Mouse (Mus musculus): ENCODE data around the gene Apbb2.
A peak's percentile ranks its signal among the peaks of the same experiment; 100 is the strongest.

The Apbb2 gene

DNA sequence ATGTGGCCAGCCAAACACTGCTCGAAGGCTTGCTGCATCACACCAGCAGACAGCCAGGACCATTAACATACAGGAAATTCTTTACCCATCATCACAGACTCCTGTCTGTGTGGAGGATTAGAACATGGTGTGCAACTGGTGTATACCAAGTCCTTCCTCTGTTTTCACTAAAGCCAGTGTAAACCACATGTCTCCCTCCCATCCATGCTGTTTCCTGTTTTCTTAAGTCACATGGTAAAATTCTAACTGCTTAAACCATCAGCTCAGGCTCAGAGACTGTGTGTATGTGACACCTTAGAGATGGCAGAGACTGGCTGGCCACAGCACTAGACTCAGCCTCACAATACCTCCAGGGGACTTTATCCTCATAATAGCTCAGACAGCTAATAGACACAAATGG, 236.5 kb downstream of the Apbb2 start:
- no peak for ATAC-seq (ENCODE audit: low TSS enrichment)

DNA sequence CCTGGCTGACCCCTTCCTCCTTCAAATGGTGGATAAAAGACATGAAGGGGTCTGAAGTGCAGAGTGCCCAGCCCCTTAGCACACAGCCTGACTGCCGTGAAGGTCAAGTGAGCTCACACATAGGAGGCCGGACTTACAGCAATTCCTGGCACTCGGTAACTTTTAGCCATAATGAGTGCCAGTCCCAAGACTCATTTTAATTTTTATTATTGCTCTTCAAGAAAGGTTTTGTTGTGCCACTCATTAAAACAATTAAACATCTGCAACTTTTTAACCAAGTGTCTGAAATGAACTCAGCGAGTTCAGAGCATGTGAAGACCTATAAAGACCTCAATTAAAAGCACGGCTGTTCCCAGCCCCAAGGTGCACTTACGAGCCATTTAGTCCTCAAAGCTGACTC, 239.6 kb downstream of the Apbb2 start:
- no peak for ATAC-seq (ENCODE audit: low TSS enrichment)

DNA sequence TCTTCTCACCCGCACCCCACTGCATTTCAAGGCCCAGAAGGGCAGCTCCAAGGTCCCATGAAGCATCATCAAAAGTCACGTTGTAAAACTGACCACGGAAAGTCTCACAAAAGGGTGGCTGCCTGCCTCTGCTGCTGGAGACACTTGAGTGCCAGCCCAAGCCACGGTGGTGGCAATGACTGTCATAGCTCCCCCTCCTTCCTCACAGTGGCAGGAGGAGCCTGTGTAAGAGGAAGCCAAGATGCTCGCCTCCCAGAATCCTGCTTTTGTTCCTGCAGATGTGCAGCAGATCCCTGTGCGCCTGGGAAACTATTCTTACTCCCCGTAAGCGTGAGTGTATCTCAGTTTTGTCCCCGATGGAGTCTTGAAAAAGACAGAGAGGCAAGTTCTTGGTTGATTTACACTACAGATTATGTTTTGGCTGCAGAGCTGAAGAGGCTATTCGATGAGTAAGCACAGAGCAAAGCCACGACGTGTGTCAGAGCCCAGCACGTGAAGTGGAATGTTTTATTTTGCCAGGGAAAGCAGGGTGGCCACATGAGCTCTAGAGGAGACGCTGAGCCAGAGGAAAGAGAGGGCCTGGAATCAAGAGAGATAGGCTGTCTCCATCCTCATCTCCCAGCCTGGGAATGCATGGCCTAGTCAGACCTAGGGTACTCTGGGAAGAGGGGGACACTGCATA, 241.9 kb downstream of the Apbb2 start:
- ATAC-seq (ENCODE audit: low TSS enrichment): peak; percentile 83

DNA sequence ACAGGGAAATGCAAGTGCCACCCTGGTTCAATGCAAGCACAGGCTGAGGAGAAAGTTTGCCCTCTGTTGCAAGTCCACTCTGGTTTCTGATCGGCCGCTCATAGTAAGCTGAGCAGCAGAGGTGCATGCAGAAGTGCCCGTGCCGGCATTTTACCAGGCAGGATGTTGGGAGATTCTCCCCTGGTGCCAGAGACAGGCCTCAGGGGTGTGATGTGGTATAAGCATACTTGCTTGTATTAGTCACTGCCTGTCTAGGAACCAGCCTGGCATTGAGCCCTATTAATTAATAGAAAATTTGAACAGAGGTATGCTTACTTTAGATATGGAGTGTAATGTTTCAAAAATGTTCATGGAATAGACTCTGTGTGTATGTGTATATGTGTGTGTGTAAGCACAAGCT, 244.2 kb downstream of the Apbb2 start:
- ATAC-seq (ENCODE audit: low TSS enrichment): no peak

DNA sequence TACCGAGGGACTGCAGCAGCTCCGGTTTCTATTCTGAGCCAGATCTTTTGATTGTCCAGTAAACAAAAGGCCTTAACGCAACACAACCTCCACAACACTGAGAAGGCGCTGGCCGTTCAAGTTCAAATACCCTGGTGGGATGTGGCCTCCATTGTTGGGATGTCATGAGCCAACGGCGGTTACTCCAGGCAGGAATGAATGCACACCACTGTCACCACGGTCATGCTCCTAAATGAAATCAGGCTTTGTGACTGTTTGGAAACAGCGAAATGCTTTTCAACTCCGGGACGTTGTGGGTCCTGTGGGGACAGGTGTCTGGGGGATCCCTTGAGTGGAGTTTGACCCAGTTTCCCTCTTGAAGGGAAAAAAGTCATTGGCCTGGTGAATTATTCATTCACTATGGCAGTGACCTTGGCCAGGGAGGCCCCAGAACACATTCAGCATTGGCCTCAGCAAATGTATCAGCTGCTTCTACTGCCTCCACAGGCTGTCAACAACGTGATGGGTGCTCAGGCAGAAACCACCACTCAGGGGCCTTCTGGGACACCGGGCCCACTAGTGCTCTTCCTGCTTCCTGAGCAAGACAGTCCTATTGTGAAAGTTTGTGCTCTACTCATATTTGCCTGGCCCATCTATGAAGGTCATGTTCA, 244.9 kb downstream of the Apbb2 start:
- no peak for ATAC-seq (ENCODE audit: low TSS enrichment)

DNA sequence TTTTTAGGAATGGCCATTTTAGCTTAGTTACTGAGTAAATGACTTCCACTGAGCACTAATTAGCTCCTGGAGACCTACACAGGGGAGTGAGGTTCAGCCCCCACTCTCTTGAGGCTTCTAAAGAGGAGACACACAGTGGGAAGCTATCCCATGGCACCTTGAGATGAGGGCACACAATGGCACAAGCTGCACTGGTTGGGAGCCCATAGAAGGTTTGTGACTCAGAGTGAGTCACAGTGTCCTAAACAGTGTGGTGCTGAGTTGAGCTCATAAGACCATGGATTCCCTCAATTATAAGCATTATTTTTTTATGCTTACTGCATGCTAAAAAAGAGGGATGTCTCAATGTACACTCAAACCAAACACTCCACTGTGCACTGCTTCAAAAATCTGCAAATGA, 247.5 kb downstream of the Apbb2 start:
- ATAC-seq (ENCODE audit: low TSS enrichment): 0 out of 2 replicates have a peak, but pooled peaks have one; percentile 42

DNA sequence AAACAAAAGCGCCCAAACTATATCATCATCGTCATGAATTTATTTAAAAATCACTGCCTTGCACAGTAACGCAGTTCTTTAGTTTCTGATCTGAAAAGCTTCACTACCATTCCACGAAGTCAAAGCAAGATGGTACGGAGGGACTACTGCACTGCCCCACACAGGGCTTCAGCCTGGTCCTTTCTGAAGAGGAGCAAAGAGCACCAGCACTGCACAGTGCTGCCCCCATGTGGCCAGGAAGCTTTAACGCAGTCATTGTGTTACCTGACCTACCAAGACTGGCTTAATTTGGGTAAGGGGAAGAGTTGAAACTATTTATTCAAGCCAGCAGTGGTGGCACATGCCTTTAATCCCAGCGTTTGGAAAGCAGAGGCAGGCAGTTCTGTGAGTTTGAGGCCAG, 249.6 kb downstream of the Apbb2 start:
- ATAC-seq (ENCODE audit: low TSS enrichment): peak; percentile 72

DNA sequence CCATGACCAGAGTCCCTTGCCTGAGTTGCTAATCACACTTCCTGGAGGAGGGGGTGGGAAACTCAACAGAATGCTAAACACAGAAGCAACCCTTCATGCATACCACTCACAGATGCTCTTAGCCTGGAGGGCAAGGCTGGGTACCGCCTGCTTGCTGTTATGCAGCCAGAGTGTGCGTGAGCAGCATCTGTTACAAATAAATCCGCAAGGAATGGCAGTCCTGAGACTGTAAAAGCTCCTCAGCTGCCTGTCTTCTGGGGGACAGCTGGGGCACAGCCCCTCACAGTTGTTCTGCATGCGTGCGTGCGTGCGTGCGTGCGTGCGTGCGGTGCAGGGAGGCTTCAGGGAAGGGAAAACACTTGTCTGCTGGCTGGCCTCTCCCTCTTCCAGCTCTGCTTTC, 250.9 kb downstream of the Apbb2 start:
- ATAC-seq (ENCODE audit: low TSS enrichment): no peak

DNA sequence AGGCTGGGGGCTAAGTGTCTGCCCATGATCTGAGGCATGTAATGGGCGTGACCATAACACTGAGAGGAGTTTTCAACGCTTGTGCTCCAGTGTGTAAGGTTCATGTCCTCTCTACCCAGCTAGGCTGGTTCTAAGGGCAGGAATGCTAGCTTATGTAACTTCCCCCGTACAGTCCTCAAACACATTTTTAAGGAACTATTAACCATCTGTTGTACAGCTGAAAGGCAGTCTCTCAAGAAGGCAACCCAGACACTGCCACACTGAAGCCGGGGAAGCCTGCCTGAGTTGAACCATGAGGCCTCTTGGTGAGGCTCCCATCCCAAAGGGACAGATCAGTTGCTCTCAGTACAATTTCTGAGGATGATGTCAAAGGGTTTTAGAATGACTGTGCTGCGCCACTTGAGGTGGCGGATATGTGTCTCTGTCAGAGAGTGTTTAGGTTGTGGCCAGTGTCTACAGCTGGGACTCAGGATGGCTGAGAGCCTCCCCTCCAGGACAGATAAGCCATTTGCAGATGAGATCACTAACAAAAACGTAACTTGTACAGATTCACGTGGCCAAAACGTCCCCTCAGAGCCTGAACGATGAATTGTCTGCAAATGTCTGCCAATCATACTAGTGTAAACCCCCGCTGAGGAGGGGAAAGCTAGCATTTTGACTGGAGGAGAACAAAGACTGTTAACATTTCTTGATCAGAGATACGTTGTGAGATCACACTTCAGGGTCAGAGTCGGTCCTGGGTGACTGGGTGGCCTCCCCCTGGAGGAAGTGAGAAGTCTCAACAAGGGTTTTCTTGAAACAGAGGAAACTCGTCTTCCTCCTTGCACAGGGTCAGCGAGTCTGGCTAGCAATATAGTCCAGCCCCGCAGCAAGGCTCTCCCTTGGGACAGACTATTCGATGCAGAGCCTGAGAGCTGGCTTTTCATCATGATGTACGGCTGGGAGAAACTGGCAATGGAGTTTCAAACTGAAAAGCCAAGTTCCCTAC, 255.0 kb downstream of the Apbb2 start:
- ATAC-seq (ENCODE audit: low TSS enrichment): peak; percentile 26; the same call in 1 of the 2 replicates

DNA sequence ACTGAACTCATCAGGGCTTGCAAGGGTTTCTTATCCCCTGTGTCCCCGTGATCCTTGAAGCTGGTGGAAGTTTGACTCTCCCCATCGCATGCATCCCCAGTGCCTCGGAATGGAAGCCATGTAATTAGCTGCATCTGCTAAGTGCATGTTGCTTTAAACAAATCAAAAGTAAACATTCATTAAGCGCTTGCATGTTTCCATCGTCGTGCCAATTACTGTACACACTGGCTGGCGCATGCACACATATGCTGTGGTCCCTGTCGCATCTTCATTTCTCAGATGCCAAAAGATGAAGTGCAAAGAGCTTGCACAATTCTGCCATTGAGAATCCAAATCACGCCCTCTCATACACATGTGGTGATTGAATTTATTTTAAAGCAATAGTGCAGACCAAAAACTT, 257.8 kb downstream of the Apbb2 start:
- ATAC-seq (ENCODE audit: low TSS enrichment): no peak

DNA sequence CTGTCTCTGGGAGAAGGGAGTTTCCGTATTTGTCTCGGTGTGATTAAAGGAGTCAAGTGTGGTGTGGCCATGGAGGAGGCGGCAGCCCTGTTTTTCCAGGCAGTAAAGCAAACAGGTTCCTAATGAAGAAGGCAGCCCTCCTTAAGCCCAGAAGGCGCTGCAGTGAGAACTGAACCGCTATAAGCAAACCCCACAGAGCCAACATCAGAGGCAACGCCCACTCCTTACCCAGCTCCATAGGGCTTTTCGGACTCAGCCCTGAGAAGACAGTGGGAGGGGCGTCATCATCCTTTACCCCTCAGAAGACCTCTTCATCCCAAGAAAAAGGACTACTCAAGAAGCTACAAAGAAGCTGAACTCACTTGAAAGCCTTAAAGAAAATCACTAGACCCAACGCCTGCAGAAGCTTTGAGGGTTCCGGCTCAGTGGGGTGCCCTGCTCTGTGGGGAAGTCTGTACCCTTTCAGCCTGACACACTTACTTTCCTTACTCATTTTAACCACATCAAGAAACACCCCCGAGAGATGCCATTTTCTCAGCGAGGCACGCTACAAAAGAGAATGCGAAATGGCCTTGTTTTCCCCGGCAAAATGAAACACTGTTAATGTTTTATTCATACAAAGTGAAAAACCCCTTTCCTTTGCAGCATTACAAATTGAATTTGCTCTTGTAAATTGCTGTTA, 258.7 kb downstream of the Apbb2 start:
- ATAC-seq (ENCODE audit: low TSS enrichment): 0 out of 2 replicates have a peak, but pooled peaks have one; percentile 39

DNA sequence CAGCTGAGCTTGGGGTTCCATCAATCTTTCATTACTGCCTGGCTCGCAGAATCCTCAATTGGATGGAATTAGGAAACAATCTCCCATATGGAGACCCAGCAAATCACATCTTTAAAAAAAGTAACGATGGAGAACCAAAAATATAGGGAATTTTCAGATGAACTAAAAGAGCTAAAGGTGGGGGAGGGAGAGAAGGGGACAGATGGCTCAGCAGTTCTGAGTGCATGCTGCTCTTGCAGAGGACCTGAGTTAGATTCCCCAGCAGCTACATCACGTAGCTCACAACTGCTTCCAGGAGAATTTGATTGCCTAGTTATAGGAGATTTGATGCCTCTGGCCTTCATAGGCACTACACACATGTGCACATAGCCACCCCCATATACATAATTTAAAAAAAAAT, 263.4 kb downstream of the Apbb2 start:
- peak; percentile 67 for ATAC-seq (ENCODE audit: low TSS enrichment)

DNA sequence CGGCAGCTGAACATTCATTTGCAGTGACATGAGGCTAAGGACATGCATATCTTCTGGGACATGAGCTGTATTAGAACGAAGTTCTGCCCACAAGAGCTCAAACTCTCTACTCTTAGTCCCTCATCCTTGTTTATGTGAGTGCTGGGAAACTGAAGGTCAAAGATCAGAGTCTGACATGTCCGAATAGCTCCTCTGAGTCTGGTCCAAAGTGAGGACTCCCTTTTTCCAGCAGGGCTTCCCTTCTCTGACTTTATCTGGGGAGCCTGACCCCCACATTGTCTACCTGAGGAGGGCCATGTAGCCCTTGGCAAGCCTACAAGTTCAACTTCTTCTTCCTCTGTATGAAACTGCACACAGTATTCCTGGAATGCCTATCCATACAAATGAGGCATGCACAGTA, 264.7 kb downstream of the Apbb2 start:
- ATAC-seq (ENCODE audit: low TSS enrichment): no peak

DNA sequence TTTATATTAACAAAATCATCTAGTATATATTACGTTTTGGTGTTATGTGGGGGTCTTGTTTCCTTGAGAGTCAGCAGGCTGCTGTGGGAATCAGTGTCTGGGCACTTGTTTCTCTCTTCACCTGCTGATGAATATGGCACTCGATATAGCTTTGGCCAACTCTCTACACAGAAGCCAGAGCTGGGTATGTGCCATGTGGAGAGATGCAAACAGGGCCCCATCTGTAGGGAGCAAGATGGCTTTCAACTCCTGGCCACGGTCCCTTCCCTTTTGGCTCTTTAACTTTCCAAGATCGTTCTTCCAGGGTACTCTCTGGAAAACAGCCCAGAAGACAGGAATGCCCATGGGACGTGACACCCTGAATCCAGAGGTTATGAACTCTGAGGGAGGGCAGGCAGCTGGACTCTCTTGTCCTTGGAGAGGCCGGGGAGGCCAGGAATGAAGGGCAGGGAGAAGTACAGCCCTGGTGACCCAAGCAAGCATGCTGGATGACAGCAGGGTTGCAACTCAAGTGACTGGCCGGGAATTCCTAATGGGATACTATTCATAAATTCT, 266.7 kb downstream of the Apbb2 start:
- ATAC-seq (ENCODE audit: low TSS enrichment): no peak

DNA sequence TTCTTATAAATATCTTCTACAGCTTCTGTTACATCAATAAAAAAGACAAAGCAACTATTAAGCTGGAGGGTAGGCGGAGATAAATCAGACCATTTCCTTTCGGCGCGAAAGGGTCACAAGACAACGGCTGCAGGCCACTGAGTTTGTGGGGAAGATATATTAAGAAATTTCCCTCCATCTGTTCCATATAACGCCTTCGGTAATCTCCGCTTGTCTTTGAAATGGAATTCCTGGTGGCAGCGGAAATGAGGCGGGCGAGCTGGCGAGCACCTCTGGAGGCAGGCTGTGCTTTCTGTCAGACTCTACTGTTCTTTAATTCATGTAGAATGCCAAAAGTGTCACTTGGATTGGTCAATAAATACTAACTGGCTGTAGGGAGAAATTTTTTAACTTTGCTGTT, 267.5 kb downstream of the Apbb2 start:
- no peak for ATAC-seq (ENCODE audit: low TSS enrichment)

DNA sequence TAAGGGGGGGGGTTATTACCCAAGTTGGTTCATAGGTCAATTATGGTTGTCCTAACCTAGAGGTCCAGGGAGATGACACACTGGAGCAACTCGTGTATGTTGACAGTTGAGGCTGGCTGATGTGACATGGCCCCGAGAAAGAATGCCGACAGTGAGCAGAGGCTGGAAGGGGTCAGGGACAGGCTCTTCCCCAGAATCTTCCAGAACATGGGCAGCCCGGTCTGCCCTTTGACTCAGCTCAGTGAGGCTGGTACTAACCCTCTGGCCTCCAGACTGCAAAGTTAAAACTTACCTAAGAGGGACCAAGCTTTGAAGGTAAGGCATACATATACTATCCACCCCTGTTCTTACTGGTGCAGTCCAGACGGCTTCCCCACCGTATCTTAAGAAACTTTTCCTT, 268.0 kb downstream of the Apbb2 start:
- no peak for ATAC-seq (ENCODE audit: low TSS enrichment)

DNA sequence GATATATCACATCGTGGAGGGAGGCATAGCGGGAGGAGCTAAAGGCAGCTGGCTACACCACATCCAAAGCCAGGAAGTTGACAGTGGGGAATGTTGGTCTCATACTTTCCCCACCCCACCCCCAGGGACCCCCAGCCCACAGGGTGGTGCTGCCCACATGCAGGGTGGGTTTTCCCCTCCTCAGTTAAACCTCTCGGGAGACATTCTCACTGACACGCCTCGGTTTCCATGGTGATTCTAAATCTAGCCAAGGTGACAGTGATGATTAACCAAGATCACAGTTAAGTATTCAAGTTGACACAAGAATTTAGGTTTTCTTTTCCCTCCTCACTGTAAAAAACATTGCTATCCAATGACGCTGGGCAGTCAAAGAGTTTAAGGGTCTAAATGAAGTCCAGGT, 270.2 kb downstream of the Apbb2 start:
- ATAC-seq (ENCODE audit: low TSS enrichment): no peak

DNA sequence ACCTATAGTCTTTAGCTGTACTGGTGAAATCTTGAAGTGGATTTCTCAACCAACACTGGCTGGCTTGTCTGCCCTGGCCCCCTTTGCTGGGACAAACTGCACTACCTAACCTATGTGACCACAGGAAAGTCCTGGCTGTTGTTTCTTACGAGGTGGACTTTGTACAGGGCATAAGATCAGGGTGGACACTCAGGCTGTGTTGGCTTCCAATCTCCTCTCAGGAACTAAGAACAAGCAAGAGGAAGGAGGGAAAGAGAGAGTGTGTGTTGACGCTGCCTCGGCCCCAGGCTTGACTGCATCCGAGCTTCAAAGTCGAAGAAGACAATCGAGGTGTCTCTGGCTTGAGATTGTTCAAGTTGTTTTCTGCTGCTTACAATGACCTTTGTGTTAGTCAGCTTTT, 271.8 kb downstream of the Apbb2 start:
- ATAC-seq (ENCODE audit: low TSS enrichment): no peak

DNA sequence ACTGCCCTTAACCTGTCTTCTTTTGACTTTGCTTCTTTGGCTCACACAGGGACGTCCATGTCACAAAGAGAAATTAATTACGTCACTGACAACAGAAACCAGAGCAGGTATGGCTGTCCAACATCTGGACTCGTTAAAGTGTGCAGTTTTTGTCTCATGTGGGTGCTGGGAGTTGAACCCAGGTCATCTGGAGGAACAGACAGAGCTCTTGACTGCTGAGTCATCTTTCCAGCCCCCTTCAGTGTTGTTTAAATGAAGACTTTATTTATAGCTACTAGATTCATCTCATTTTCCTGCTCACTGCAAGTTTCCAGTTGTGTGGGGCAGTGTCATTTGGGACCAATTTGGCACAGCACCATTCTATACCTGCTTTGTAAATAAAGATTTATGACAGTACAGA, 273.4 kb downstream of the Apbb2 start:
- no peak for ATAC-seq (ENCODE audit: low TSS enrichment)

DNA sequence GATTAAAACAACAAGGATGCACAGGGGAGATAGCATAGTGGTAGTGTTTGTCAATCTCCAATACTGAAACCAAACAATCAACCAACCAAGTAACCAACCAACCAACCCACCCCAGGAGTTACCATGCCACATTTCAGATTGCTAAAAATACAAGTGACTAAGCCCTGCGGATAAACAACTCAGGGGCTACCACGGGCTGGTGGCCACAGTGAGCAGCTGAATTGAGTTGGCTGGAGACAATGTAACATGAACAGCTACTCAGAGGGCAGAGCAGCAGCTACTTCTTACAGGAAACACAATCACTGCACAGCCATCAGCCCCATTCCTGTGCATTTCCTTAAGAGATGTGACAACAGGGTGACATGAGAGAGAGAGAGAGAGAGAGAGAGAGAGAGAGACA, 274.4 kb downstream of the Apbb2 start:
- ATAC-seq (ENCODE audit: low TSS enrichment): no peak

DNA sequence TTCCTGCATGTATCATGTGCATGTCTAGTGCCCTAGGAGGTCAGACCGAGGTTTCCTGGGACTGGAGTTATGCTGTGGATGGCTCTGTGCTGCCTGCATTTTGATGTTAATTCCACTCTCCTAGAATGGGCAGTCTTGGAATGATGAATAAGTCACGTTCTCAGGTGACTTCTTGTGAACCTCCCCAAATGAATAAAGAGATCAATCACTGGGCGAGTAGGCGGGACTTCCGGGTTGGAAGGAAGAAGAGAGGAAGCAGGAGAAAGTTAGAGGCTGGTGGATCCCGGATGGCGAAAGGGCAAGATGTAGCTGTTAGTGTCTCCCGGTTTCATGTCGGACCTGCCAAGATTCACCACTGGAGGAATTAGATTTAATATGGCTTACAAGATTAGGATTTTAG, 276.3 kb downstream of the Apbb2 start:
- no peak for ATAC-seq (ENCODE audit: low TSS enrichment)

DNA sequence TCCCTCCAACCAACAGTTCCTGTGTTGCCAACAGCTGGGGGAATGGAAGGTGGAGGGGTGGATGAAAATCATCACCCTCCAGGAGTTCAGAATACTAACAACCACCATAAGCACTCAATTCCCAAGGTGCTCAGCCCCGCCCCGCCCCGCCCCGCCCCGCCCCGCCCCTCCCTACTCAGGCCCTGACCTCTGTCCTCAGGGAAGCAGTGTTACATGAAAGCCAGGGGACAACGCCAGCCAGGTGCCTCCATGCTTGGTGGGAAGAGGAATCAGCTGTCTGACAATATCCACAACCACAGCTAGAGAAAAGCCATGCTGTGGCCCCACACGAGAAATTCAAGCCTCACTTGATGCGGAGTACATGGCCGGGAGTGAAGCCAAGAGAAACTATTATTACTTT, 276.7 kb downstream of the Apbb2 start:
- ATAC-seq (ENCODE audit: low TSS enrichment): no peak

Data from frontal cortex, adult (tissue).